Mouse (Mus musculus): ENCODE results near the gene Ubb. TPM values are rescaled to one million over a fixed set of nuclear protein-coding genes. Genes with fewer than 3 reads are reported as not detected.

Gene Ubb
- total and polyA plus RNA-seq, 3 experiments: 964 to 2,208 (median 1,083) TPM

- peak; percentile 29; the same call in 1 of the 2 replicates for ATAC-seq (ENCODE audit: extremely low read depth, insufficient number of reproducible peaks, low FRiP score, poor library complexity, severe bottlenecking)
Measured at GRCm38 (mm10) chr11:62575297-62575658, 24.3 kb downstream of the Ubb start.

DNA sequence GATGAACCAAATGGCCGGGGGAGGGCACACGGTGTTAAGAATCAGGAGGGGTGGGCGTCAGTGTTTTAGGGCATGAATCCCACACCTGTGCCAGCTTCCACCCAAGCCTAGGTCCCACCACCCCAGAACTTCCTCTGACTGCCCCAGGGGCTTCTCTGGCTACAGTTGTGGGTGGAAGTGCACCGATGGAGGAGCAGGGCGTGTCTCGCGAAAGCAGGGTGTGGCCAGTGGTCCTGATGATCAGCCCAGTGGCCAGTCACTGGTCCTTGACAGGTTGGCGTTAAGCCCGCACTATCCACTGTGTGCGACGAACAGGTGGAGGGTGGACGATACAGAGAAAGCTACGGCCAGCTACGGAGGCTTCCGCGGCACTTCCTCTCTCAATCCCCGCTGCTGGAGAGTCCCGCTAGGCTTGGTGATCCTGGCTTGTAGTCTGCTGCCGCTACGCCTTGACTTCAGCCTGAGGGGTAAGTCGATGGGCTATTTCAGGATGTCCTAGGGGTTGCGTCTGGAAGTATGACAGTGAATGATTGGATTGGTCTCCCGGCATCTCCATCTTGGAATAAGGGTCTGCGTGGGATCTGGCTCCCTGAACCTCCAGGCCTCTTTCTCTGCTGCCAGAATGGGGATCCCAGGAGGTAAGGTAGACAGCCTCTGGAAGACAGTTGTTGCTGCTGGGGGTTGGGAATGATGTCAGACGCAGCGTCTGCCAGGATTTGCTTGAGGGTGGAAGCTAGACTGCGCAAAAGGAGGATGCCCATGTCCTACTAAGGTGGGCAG, 24.9 kb downstream of the Ubb start:
- Histone ChIP-seq H3K36me3 (replicated peaks) (peaks cover 29% of the 10 kb centered on the region), H3K4me3 (ENCODE audit: low read depth, low read length) (peak overlapping the region; percentile 85), H3K4me1 (ENCODE audit: insufficient read depth, low read depth, low read length) (peaks cover 72% of the 10 kb centered on the region), H3K27me3 (ENCODE audit: insufficient read depth, low read length) (no peaks in the 10 kb centered on the region), H3K9me3 (replicated peaks) (no peaks in the 10 kb centered on the region)
- peak; percentile 51; the same call in 1 of the 2 replicates for ATAC-seq (ENCODE audit: extremely low read depth, insufficient number of reproducible peaks, low FRiP score, poor library complexity, severe bottlenecking)
- DNase-seq (ENCODE audit: low spot score): peak; percentile 23
- TF ChIP-seq POLR2AphosphoS5 (IDR thresholded peaks at IDR 0.05; ENCODE audit: insufficient replicate concordance, low read depth, low read length) (no peak), GATA2 (IDR thresholded peaks at IDR 0.05; ENCODE audit: borderline replicate concordance, low read depth, low read length) (no peak)

More at GRCm38 (mm10) chr11:62575297-62575658, 24.3 kb downstream of the Ubb start:
- H3K36me3 ChIP-seq (replicated peaks): peaks cover 23% of the 10 kb centered on the region
- H3K9me3 ChIP-seq (replicated peaks): no peaks in the 10 kb centered on the region
- H3K27me3 ChIP-seq (ENCODE audit: insufficient read depth, low read length): no peaks in the 10 kb centered on the region
- H3K4me3 ChIP-seq (ENCODE audit: low read depth, low read length): peak overlapping the region; percentile 85
- DNase-seq (ENCODE audit: low spot score): peak; percentile 73
- H3K4me1 ChIP-seq (ENCODE audit: insufficient read depth, low read depth, low read length): peaks cover 66% of the 10 kb centered on the region
- TF ChIP-seq GATA1 (IDR thresholded peaks at IDR 0.05; ENCODE audit: borderline replicate concordance, low read length) (no peak), POLR2AphosphoS5 (IDR thresholded peaks at IDR 0.05; ENCODE audit: insufficient replicate concordance, low read depth, low read length) (no peak), CTCF (IDR thresholded peaks at IDR 0.05; ENCODE audit: low read depth, low read length) (peak; percentile 92)

GRCm38 (mm10) chr11:62576530-62577152, 25.7 kb downstream of the Ubb start:
- ATAC-seq (ENCODE audit: extremely low read depth, insufficient number of reproducible peaks, low FRiP score, poor library complexity, severe bottlenecking) (peak; percentile 75), DNase-seq (ENCODE audit: low spot score) (peak; percentile 83)
- H3K27me3 ChIP-seq (ENCODE audit: insufficient read depth, low read length): no peaks in the 10 kb centered on the region
- H3K36me3 ChIP-seq (replicated peaks): peaks cover 37% of the 10 kb centered on the region
- peaks cover 76% of the 10 kb centered on the region for H3K4me1 ChIP-seq (ENCODE audit: insufficient read depth, low read depth, low read length)
- no peaks in the 10 kb centered on the region for H3K9me3 ChIP-seq (replicated peaks)
- no peak for TF ChIP-seq TAL1 (conservative IDR thresholded peaks at IDR 0.05; ENCODE audit: low read depth, low read length)
- TF ChIP-seq CTCF (IDR thresholded peaks at IDR 0.05; ENCODE audit: low read depth, low read length): no peak
- TF ChIP-seq POLR2AphosphoS5 (IDR thresholded peaks at IDR 0.05; ENCODE audit: insufficient replicate concordance, low read depth, low read length): no peak
- H3K4me3 ChIP-seq (ENCODE audit: low read depth, low read length): peak overlapping the region; percentile 85

- ATAC-seq (ENCODE audit: extremely low read depth, insufficient number of reproducible peaks, low FRiP score, poor library complexity, severe bottlenecking): no peak
- no peak for DNase-seq (ENCODE audit: low spot score)
- no peak for TF ChIP-seq TAL1 (conservative IDR thresholded peaks at IDR 0.05; ENCODE audit: low read depth, low read length)
- TF ChIP-seq CTCF (IDR thresholded peaks at IDR 0.05; ENCODE audit: low read depth, low read length): no peak
- no peak for TF ChIP-seq GATA1 (IDR thresholded peaks at IDR 0.05; ENCODE audit: borderline replicate concordance, low read length)
- no peak for TF ChIP-seq GATA2 (IDR thresholded peaks at IDR 0.05; ENCODE audit: borderline replicate concordance, low read depth, low read length)
- peaks cover 54% of the 10 kb centered on the region for H3K4me1 ChIP-seq (ENCODE audit: insufficient read depth, low read depth, low read length)
- peaks cover 92% of the 10 kb centered on the region for H3K36me3 ChIP-seq (replicated peaks)
- no peak overlapping the region for H3K4me3 ChIP-seq (ENCODE audit: low read depth, low read length)
- no peaks in the 10 kb centered on the region for H3K27me3 ChIP-seq (ENCODE audit: insufficient read depth, low read length)
- no peaks in the 10 kb centered on the region for H3K9me3 ChIP-seq (replicated peaks)
Measured at GRCm38 (mm10) chr11:62583031-62583430, 32.1 kb downstream of the Ubb start.

DNA sequence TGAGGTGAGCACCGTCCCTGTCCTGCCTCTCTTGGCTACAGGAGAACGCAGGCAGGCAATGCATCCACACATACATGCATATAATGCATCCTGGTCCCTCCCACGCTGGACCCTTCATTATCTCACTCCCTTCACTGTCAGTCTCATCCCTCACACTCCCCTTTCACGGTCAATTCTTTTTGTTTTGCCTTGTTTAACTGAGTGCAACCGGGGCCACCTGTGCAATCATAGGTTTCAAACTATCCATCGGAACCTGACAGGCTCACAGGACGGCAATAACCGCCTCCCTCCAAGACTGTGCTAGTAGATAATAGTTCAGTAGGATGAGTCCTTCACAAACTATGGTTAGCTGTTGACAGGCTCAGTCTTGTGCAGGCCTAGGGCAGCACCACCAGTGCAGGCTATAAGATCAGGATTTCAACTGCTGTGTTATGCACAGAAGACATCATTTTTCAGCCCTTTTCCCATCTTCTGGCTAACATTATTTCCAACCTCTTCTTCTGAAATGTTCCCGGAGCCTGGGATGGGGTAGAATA, 33.8 kb downstream of the Ubb start:
- Histone ChIP-seq H3K9me3 (replicated peaks) (no peaks in the 10 kb centered on the region), H3K36me3 (replicated peaks) (peaks cover 92% of the 10 kb centered on the region), H3K27me3 (ENCODE audit: insufficient read depth, low read length) (no peaks in the 10 kb centered on the region), H3K4me1 (ENCODE audit: insufficient read depth, low read depth, low read length) (peaks cover 45% of the 10 kb centered on the region), H3K4me3 (ENCODE audit: low read depth, low read length) (no peak overlapping the region)
- TF ChIP-seq GATA2 (IDR thresholded peaks at IDR 0.05; ENCODE audit: borderline replicate concordance, low read depth, low read length) (no peak), POLR2AphosphoS5 (IDR thresholded peaks at IDR 0.05; ENCODE audit: insufficient replicate concordance, low read depth, low read length) (no peak), GATA1 (IDR thresholded peaks at IDR 0.05; ENCODE audit: borderline replicate concordance, low read length) (no peak), CTCF (IDR thresholded peaks at IDR 0.05; ENCODE audit: low read depth, low read length) (no peak), TAL1 (conservative IDR thresholded peaks at IDR 0.05; ENCODE audit: low read depth, low read length) (no peak)
- ATAC-seq (ENCODE audit: extremely low read depth, insufficient number of reproducible peaks, low FRiP score, poor library complexity, severe bottlenecking) (no peak), DNase-seq (ENCODE audit: low spot score) (no peak)

DNA sequence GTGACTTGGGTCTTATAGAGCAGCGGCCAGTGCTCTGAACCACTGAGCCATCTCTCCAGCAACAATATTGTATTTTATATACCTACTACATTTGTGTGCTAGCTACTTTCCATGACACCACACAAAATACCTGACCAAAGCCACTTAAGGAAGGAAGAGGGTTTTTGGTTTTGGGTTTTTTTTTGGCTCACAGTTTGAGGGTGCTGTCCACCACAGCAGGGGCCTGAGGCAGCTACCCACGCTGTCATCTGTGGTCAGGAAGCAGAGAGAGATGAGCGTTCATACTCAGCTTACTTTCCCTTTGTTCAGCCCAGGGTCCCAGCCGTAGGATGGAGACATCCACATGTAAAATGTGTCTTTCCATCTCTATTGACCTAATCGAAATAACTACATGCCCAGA, 36.1 kb downstream of the Ubb start:
- DNase-seq (ENCODE audit: low spot score): no peak
- no peaks in the 10 kb centered on the region for H3K27me3 ChIP-seq (ENCODE audit: insufficient read depth, low read length)
- ATAC-seq (ENCODE audit: extremely low read depth, insufficient number of reproducible peaks, low FRiP score, poor library complexity, severe bottlenecking): no peak
- no peak overlapping the region for H3K4me3 ChIP-seq (ENCODE audit: low read depth, low read length)
- no peaks in the 10 kb centered on the region for H3K9me3 ChIP-seq (replicated peaks)
- TF ChIP-seq CTCF (IDR thresholded peaks at IDR 0.05; ENCODE audit: low read depth, low read length): no peak
- TF ChIP-seq POLR2AphosphoS5 (IDR thresholded peaks at IDR 0.05; ENCODE audit: insufficient replicate concordance, low read depth, low read length): no peak
- TF ChIP-seq GATA1 (IDR thresholded peaks at IDR 0.05; ENCODE audit: borderline replicate concordance, low read length): no peak
- TF ChIP-seq TAL1 (conservative IDR thresholded peaks at IDR 0.05; ENCODE audit: low read depth, low read length): no peak
- TF ChIP-seq GATA2 (IDR thresholded peaks at IDR 0.05; ENCODE audit: borderline replicate concordance, low read depth, low read length): no peak
- H3K4me1 ChIP-seq (ENCODE audit: insufficient read depth, low read depth, low read length): peaks cover 38% of the 10 kb centered on the region
- H3K36me3 ChIP-seq (replicated peaks): peaks cover 97% of the 10 kb centered on the region

Data from G1E (cell line).